Mouse (Mus musculus) common myeloid progenitor, adult 5-6 weeks (primary cell): ENCODE measurements around the gene Chd9. TPM values are rescaled to one million over a fixed set of nuclear protein-coding genes. Genes with fewer than 3 reads are reported as not detected.

ENCODE experiments used
- ATAC-seq: replicated peaks from 2 replicates; pipeline ENCODE4 v1.8.0; 2016; ENCODE audit warnings: low read depth, mild to moderate bottlenecking, moderate TSS enrichment, inconsistent platforms; ENCODE audit not compliant: poor library complexity, severe bottlenecking
- total RNA-seq: library from RNA; stranded (forward); fragments of 200-1000, 187-1606 nt; gene quantifications from 2 replicates; pipeline ENCODE4 v1.2.3, GENCODE M21; 2017

Gene Chd9
- total RNA-seq, 1 experiment from 2014 or later, result 83.1 TPM

- ATAC-seq, result no peak
Measured at GRCm38 (mm10) chr8:90956390-90956789, 128.2 kb downstream of the Chd9 start.

GRCm38 (mm10) chr8:90957711-90958110 is 129.6 kb downstream of the Chd9 start:
- ATAC-seq, result no peak

- ATAC-seq, result no peak
Measured at GRCm38 (mm10) chr8:90959721-90960120, 131.6 kb downstream of the Chd9 start.

- peak; percentile 69 for ATAC-seq
Measured at GRCm38 (mm10) chr8:90961603-90962002, 133.5 kb downstream of the Chd9 start.

GRCm38 (mm10) chr8:90964044-90964443 is 135.9 kb downstream of the Chd9 start:
- no peak for ATAC-seq

GRCm38 (mm10) chr8:90965467-90966170 is 137.5 kb downstream of the Chd9 start:
- ATAC-seq, result peak; percentile 73

GRCm38 (mm10) chr8:90968307-90968706 is 140.2 kb downstream of the Chd9 start:
- ATAC-seq, result 0 out of 2 replicates have a peak, but pooled peaks have one; percentile 15

GRCm38 (mm10) chr8:90976960-90977371 is 148.8 kb downstream of the Chd9 start:
- ATAC-seq, result peak; percentile 99

GRCm38 (mm10) chr8:90978720-90979119 is 150.6 kb downstream of the Chd9 start:
- no peak for ATAC-seq

GRCm38 (mm10) chr8:90979295-90979694 is 151.1 kb downstream of the Chd9 start:
- ATAC-seq, result no peak

- 0 out of 2 replicates have a peak, but pooled peaks have one; percentile 58 for ATAC-seq
Measured at GRCm38 (mm10) chr8:90982087-90982486, 153.9 kb downstream of the Chd9 start.

GRCm38 (mm10) chr8:91019726-91020125 is 191.6 kb downstream of the Chd9 start:
- ATAC-seq, result peak; percentile 92

- ATAC-seq, result peak; percentile 66
Measured at GRCm38 (mm10) chr8:91034417-91034816, 206.3 kb downstream of the Chd9 start.

GRCm38 (mm10) chr8:91036905-91037304 is 208.8 kb downstream of the Chd9 start:
- ATAC-seq, result no peak

- no peak for ATAC-seq
Measured at GRCm38 (mm10) chr8:91038637-91039036, 210.5 kb downstream of the Chd9 start.

- no peak for ATAC-seq
Measured at GRCm38 (mm10) chr8:91046370-91046769, 218.2 kb downstream of the Chd9 start.

GRCm38 (mm10) chr8:91051037-91051436 is 222.9 kb downstream of the Chd9 start:
- ATAC-seq, result peak; percentile 89

- peak; percentile 40 for ATAC-seq
Measured at GRCm38 (mm10) chr8:91054418-91054817, 226.3 kb downstream of the Chd9 start.

GRCm38 (mm10) chr8:91056848-91057247 is 228.7 kb downstream of the Chd9 start:
- no peak for ATAC-seq

GRCm38 (mm10) chr8:91059086-91059578 is 231.0 kb downstream of the Chd9 start:
- no peak for ATAC-seq

GRCm38 (mm10) chr8:91059884-91060510 is 231.8 kb downstream of the Chd9 start:
- ATAC-seq, result no peak
